Mouse (Mus musculus): ENCODE data around the gene Copz2. TPM values are rescaled to one million over a fixed set of nuclear protein-coding genes. Genes with fewer than 3 reads are reported as not detected.

The Copz2 gene
- polyA plus RNA-seq, 1 experiment: 120 TPM

- peaks cover 85% of the 10 kb centered on the region for H3K36me3 ChIP-seq (ENCODE audit: control insufficient read depth, insufficient read depth)
- no peak overlapping the region for H3K4me3 ChIP-seq
- no peaks in the 10 kb centered on the region for H3K27me3 ChIP-seq (ENCODE audit: control insufficient read depth, insufficient read depth, insufficient read length)
- TF ChIP-seq POLR2A (IDR thresholded peaks at IDR 0.05; ENCODE audit: insufficient read length, low read depth) (peak; percentile 53), E2F4 (IDR thresholded peaks at IDR 0.05; ENCODE audit: insufficient read depth) (no peak), MYOG (IDR thresholded peaks at IDR 0.05; ENCODE audit: control insufficient read depth in 1 of 3, insufficient read depth in 1 of 3, insufficient read length in 2 of 3, low read depth in 2 of 3) (no peak), POLR2AphosphoS2 (IDR thresholded peaks at IDR 0.05; ENCODE audit: insufficient read length, low read depth) (peak; percentile 87), USF1 (IDR thresholded peaks at IDR 0.05; ENCODE audit: low read depth) (no peak)
- peaks cover 42% of the 10 kb centered on the region for H3K79me2 ChIP-seq (ENCODE audit: control insufficient read depth, insufficient read depth)
- no peak overlapping the region for H3ac ChIP-seq (ENCODE audit: control insufficient read depth, insufficient read length)
- H3K4me2 ChIP-seq (ENCODE audit: low read depth): no peak overlapping the region
These were observed 36.2 kb upstream of the Copz2 start for GRCm38 (mm10) chr11:96813455-96813854.

- Histone ChIP-seq H3K4me2 (ENCODE audit: low read depth) (no peak overlapping the region), H3K27me3 (ENCODE audit: control insufficient read depth, insufficient read depth, insufficient read length) (no peaks in the 10 kb centered on the region), H3K4me3 (no peak overlapping the region), H3ac (ENCODE audit: control insufficient read depth, insufficient read length) (no peak overlapping the region), H3K79me2 (ENCODE audit: control insufficient read depth, insufficient read depth) (peaks cover 47% of the 10 kb centered on the region), H3K36me3 (ENCODE audit: control insufficient read depth, insufficient read depth) (peaks cover 85% of the 10 kb centered on the region)
- TF ChIP-seq POLR2AphosphoS2 (IDR thresholded peaks at IDR 0.05; ENCODE audit: insufficient read length, low read depth) (peak; percentile 35), POLR2A (IDR thresholded peaks at IDR 0.05; ENCODE audit: insufficient read length, low read depth) (no peak)
These were observed 35.8 kb upstream of the Copz2 start for GRCm38 (mm10) chr11:96813920-96814319.

GRCm38 (mm10) chr11:96814443-96814842 is 35.2 kb upstream of the Copz2 start:
- Histone ChIP-seq H3K79me2 (ENCODE audit: control insufficient read depth, insufficient read depth) (peaks cover 52% of the 10 kb centered on the region), H3K36me3 (ENCODE audit: control insufficient read depth, insufficient read depth) (peaks cover 86% of the 10 kb centered on the region), H3K4me3 (no peak overlapping the region), H3ac (ENCODE audit: control insufficient read depth, insufficient read length) (no peak overlapping the region), H3K4me2 (ENCODE audit: low read depth) (no peak overlapping the region), H3K27me3 (ENCODE audit: control insufficient read depth, insufficient read depth, insufficient read length) (no peaks in the 10 kb centered on the region)
- TF ChIP-seq POLR2AphosphoS2 (IDR thresholded peaks at IDR 0.05; ENCODE audit: insufficient read length, low read depth) (no peak), TCF12 (IDR thresholded peaks at IDR 0.05; ENCODE audit: insufficient read depth, poor library complexity, severe bottlenecking) (no peak), TCF3 (IDR thresholded peaks at IDR 0.05; ENCODE audit: insufficient read length, low read depth) (no peak), E2F4 (IDR thresholded peaks at IDR 0.05; ENCODE audit: insufficient read depth) (no peak), SRF (IDR thresholded peaks at IDR 0.05; ENCODE audit: control insufficient read depth, insufficient read length, low read depth) (no peak), REST (IDR thresholded peaks at IDR 0.05; ENCODE audit: insufficient read depth, insufficient read length) (no peak), USF1 (IDR thresholded peaks at IDR 0.05; ENCODE audit: low read depth) (no peak), POLR2A (IDR thresholded peaks at IDR 0.05; ENCODE audit: insufficient read length, low read depth) (no peak), MYOD1 (IDR thresholded peaks at IDR 0.05; ENCODE audit: control insufficient read depth in 1 of 3, insufficient read length in 2 of 3, low read depth in 2 of 3) (no peak), MYOG (IDR thresholded peaks at IDR 0.05; ENCODE audit: control insufficient read depth in 1 of 3, insufficient read depth in 1 of 3, insufficient read length in 2 of 3, low read depth in 2 of 3) (no peak), CEBPB (IDR thresholded peaks at IDR 0.05; ENCODE audit: insufficient read depth, poor library complexity, severe bottlenecking) (no peak), MAX (IDR thresholded peaks at IDR 0.05; ENCODE audit: low read depth) (no peak)

- Histone ChIP-seq H3K79me2 (ENCODE audit: control insufficient read depth, insufficient read depth) (peaks cover 67% of the 10 kb centered on the region), H3K4me2 (ENCODE audit: low read depth) (no peak overlapping the region), H3K27me3 (ENCODE audit: control insufficient read depth, insufficient read depth, insufficient read length) (no peaks in the 10 kb centered on the region), H3K4me3 (no peak overlapping the region), H3ac (ENCODE audit: control insufficient read depth, insufficient read length) (no peak overlapping the region), H3K36me3 (ENCODE audit: control insufficient read depth, insufficient read depth) (peaks cover 91% of the 10 kb centered on the region)
- TF ChIP-seq POLR2A (IDR thresholded peaks at IDR 0.05; ENCODE audit: insufficient read length, low read depth) (peak; percentile 42), POLR2AphosphoS2 (IDR thresholded peaks at IDR 0.05; ENCODE audit: insufficient read length, low read depth) (peak; percentile 63), TCF3 (IDR thresholded peaks at IDR 0.05; ENCODE audit: insufficient read length, low read depth) (no peak)
These were observed 33.8 kb upstream of the Copz2 start for GRCm38 (mm10) chr11:96815895-96816294.

- Histone ChIP-seq H3K4me2 (ENCODE audit: low read depth) (no peak overlapping the region), H3ac (ENCODE audit: control insufficient read depth, insufficient read length) (no peak overlapping the region), H3K79me2 (ENCODE audit: control insufficient read depth, insufficient read depth) (peaks cover 73% of the 10 kb centered on the region), H3K27me3 (ENCODE audit: control insufficient read depth, insufficient read depth, insufficient read length) (no peaks in the 10 kb centered on the region), H3K4me3 (no peak overlapping the region), H3K36me3 (ENCODE audit: control insufficient read depth, insufficient read depth) (peaks cover 97% of the 10 kb centered on the region)
- TF ChIP-seq CEBPB (IDR thresholded peaks at IDR 0.05; ENCODE audit: insufficient read depth, poor library complexity, severe bottlenecking) (no peak), USF1 (IDR thresholded peaks at IDR 0.05; ENCODE audit: low read depth) (no peak), TCF12 (IDR thresholded peaks at IDR 0.05; ENCODE audit: insufficient read depth, poor library complexity, severe bottlenecking) (no peak), POLR2A (IDR thresholded peaks at IDR 0.05; ENCODE audit: insufficient read length, low read depth) (no peak), MAX (IDR thresholded peaks at IDR 0.05; ENCODE audit: low read depth) (no peak), MYOD1 (IDR thresholded peaks at IDR 0.05; ENCODE audit: control insufficient read depth in 1 of 3, insufficient read length in 2 of 3, low read depth in 2 of 3) (no peak), SRF (IDR thresholded peaks at IDR 0.05; ENCODE audit: control insufficient read depth, insufficient read length, low read depth) (no peak), TCF3 (IDR thresholded peaks at IDR 0.05; ENCODE audit: insufficient read length, low read depth) (no peak), REST (IDR thresholded peaks at IDR 0.05; ENCODE audit: insufficient read depth, insufficient read length) (no peak), MYOG (IDR thresholded peaks at IDR 0.05; ENCODE audit: control insufficient read depth in 1 of 3, insufficient read depth in 1 of 3, insufficient read length in 2 of 3, low read depth in 2 of 3) (no peak)
These were observed 33.2 kb upstream of the Copz2 start for GRCm38 (mm10) chr11:96816494-96816893.
